ENCODE assay signal across 16 mouse cellular contexts in genomic region chr15:103297313-103297712, GRCm38 (mm10). TPM values are rescaled to one million over a fixed set of nuclear protein-coding genes. Genes with fewer than 3 reads are reported as not detected.
DNase-seq lines count a peak whose midpoint lies in the region; ATAC-seq lines count a peak whose summit lies in the region.
"Had no signal": no experiment of that assay in that cellular context is flagged by ENCODE, and none has a peak within 500 bp of the region (broad histone marks: within the 10 kb centered on the region; RNA-seq: fewer than 3 reads in every experiment).

No protein-coding gene starts in this region.

- H3K27ac ChIP-seq in neural tube, embryonic 11.5 days (ENCODE audit: low read depth, low read length): peak overlapping the region; percentile 99
- peak overlapping the region; percentile 97 for H3K27ac ChIP-seq in hindbrain, embryonic 11.5 days (ENCODE audit: low read depth, low read length)
- peak overlapping the region; percentile 98 for H3K27ac ChIP-seq in midbrain, embryonic 10.5 days (replicated peaks)

- no peak for ATAC-seq in neural tube, embryonic 11.5 days (ENCODE audit: insufficient read depth, low FRiP score, low TSS enrichment)
- ATAC-seq in hindbrain, embryonic 11.5 days (ENCODE audit: low FRiP score): no peak
- no peak for ATAC-seq in cerebellum, adult (ENCODE audit: insufficient number of reproducible peaks, low FRiP score, low TSS enrichment)

- DNase-seq in neural tube, embryonic 11.5 days (ENCODE audit: low spot score): peak; percentile 31
- DNase-seq in neural tube, embryonic 10.5 days (ENCODE audit: extremely low spot score, low spot score): no peak
- no peak for DNase-seq in hindbrain, embryonic 11.5 days (ENCODE audit: low spot score)
- DNase-seq in midbrain, embryonic 10.5 days (ENCODE audit: low spot score): no peak
- no peak for DNase-seq in testis, postnatal 10 days (ENCODE audit: low spot score)
- no peak for DNase-seq in right cerebral cortex, postnatal 4 days
- DNase-seq in thymus, postnatal 10 days (ENCODE audit: low spot score in 2 of 2): no peak
- DNase-seq: adrenal gland, postnatal 25 days; cerebellum, adult 8-10 months; heart, adult 11 months; kidney, postnatal 4 days; lung, postnatal 36 days; right cerebral cortex, postnatal 14 days had no signal

- no peak overlapping the region for H3K4me3 ChIP-seq in neural tube, embryonic 11.5 days (ENCODE audit: low read depth, low read length)
- no peak overlapping the region for H3K4me3 ChIP-seq in hindbrain, embryonic 11.5 days (ENCODE audit: low read depth, low read length)
- H3K4me3 ChIP-seq in midbrain, embryonic 10.5 days: no peak overlapping the region
- H3K4me3 ChIP-seq: erythroblast, embryonic 14.5 days had no signal

- H3K4me1 ChIP-seq in neural tube, embryonic 11.5 days (ENCODE audit: control insufficient read depth, insufficient read depth, low read length): peaks cover 74% of the 10 kb centered on the region
- H3K4me1 ChIP-seq in hindbrain, embryonic 11.5 days (replicated peaks; ENCODE audit: control insufficient read depth, insufficient read depth, low read length): peaks cover 49% of the 10 kb centered on the region
- peaks cover 77% of the 10 kb centered on the region for H3K4me1 ChIP-seq in midbrain, embryonic 10.5 days

- H3K9ac ChIP-seq in neural tube, embryonic 11.5 days (ENCODE audit: low read length): no peak overlapping the region
- no peak overlapping the region; the same call in 1 of the 2 replicates for H3K9ac ChIP-seq in hindbrain, embryonic 11.5 days (ENCODE audit: low read depth, low read length)

- H3K9me3 ChIP-seq in neural tube, embryonic 11.5 days (ENCODE audit: control insufficient read depth, low read length): no peaks in the 10 kb centered on the region
- no peaks in the 10 kb centered on the region for H3K9me3 ChIP-seq in hindbrain, embryonic 11.5 days (ENCODE audit: control insufficient read depth, low read length)
- H3K9me3 ChIP-seq in midbrain, embryonic 10.5 days (replicated peaks): no peaks in the 10 kb centered on the region; the same call in 1 of the 2 replicates

- no peaks in the 10 kb centered on the region for H3K27me3 ChIP-seq in neural tube, embryonic 11.5 days (ENCODE audit: control insufficient read depth, insufficient read depth, low read length)
- H3K27me3 ChIP-seq in hindbrain, embryonic 11.5 days (ENCODE audit: control insufficient read depth, insufficient read depth, low read length): no peaks in the 10 kb centered on the region
- H3K27me3 ChIP-seq in midbrain, embryonic 10.5 days (ENCODE audit: low read depth, poor library complexity, severe bottlenecking): no peaks in the 10 kb centered on the region
- H3K27me3 ChIP-seq: CH12.LX had no signal

- no peak overlapping the region for H3K4me2 ChIP-seq in neural tube, embryonic 11.5 days (ENCODE audit: low read depth)
- H3K4me2 ChIP-seq in hindbrain, embryonic 11.5 days (replicated peaks; ENCODE audit: low read depth, low read length): no peak overlapping the region; the same call in 1 of the 2 replicates

- H3K36me3 ChIP-seq in neural tube, embryonic 11.5 days (ENCODE audit: control insufficient read depth, insufficient read depth, low read length): peaks cover 6% of the 10 kb centered on the region
- H3K36me3 ChIP-seq in hindbrain, embryonic 11.5 days (ENCODE audit: control insufficient read depth, insufficient read depth, low read length): 0 out of 2 replicates have a peak, but pooled peaks cover 2% of the 10 kb centered on the region
- peaks cover 54% of the 10 kb centered on the region for H3K36me3 ChIP-seq in midbrain, embryonic 10.5 days

- 39% methylated on average over 6 of the region's 6 CpGs for WGBS in neural tube, embryonic 11.5 days
- WGBS in hindbrain, embryonic 11.5 days: 60% methylated on average over 6 of the region's 6 CpGs
- whole genome bisulfite sequencing in midbrain, embryonic 10.5 days: 78% methylated on average over 6 of the region's 6 CpGs

RNA-seq across cellular contexts. Expression of gene Gpr84, which starts 13.1 kb away (rescaled TPM):
- polyA plus RNA-seq in neural tube, embryonic 11.5 days (2014; fragmentation: Nextera tagmentation; extraction: Ambion mirVana): 0.34 and 0.50 TPM in 2 replicates
- polyA plus RNA-seq in hindbrain, embryonic 11.5 days (2014; fragmentation: Nextera tagmentation; extraction: Ambion mirVana): 0.11 and 0.34 TPM in 2 replicates
- polyA plus RNA-seq in midbrain, embryonic 10.5 days (2016; fragmentation: Nextera tagmentation; extraction: Ambion mirVana): 0.32 and 0.47 TPM in 2 replicates
- polyA plus RNA-seq: erythroblast, embryonic 14.5 days had no signal

RNA-seq across cellular contexts. Expression of gene Copz1, which starts 24.8 kb away (rescaled TPM):
- 307 and 317 TPM in 2 replicates for polyA plus RNA-seq in neural tube, embryonic 11.5 days (2014; fragmentation: Nextera tagmentation; extraction: Ambion mirVana)
- polyA plus RNA-seq in hindbrain, embryonic 11.5 days (2014; fragmentation: Nextera tagmentation; extraction: Ambion mirVana): 310 and 313 TPM in 2 replicates
- 288 and 291 TPM in 2 replicates for polyA plus RNA-seq in midbrain, embryonic 10.5 days (2016; fragmentation: Nextera tagmentation; extraction: Ambion mirVana)

RNA-seq across cellular contexts. Expression of gene Nfe2, which starts 39.1 kb away (rescaled TPM):
- 6.5 and 7.3 TPM in 2 replicates for polyA plus RNA-seq in neural tube, embryonic 11.5 days (2014; fragmentation: Nextera tagmentation; extraction: Ambion mirVana)
- polyA plus RNA-seq in hindbrain, embryonic 11.5 days (2014; fragmentation: Nextera tagmentation; extraction: Ambion mirVana): 4.7 and 5.0 TPM in 2 replicates
- 5.6 and 6.4 TPM in 2 replicates for polyA plus RNA-seq in midbrain, embryonic 10.5 days (2016; fragmentation: Nextera tagmentation; extraction: Ambion mirVana)

RNA-seq across cellular contexts. Expression of gene Zfp385a, which starts 42.6 kb away (rescaled TPM):
- 26.1 and 27.5 TPM in 2 replicates for polyA plus RNA-seq in neural tube, embryonic 11.5 days (2014; fragmentation: Nextera tagmentation; extraction: Ambion mirVana)
- polyA plus RNA-seq in hindbrain, embryonic 11.5 days (2014; fragmentation: Nextera tagmentation; extraction: Ambion mirVana): 19.7 and 22.2 TPM in 2 replicates
- 24.3 and 25.5 TPM in 2 replicates for polyA plus RNA-seq in midbrain, embryonic 10.5 days (2016; fragmentation: Nextera tagmentation; extraction: Ambion mirVana)

RNA-seq across cellular contexts. Expression of gene Hnrnpa1, which starts 57.1 kb away (rescaled TPM):
- polyA plus RNA-seq in neural tube, embryonic 11.5 days (2014; fragmentation: Nextera tagmentation; extraction: Ambion mirVana): 1,373 and 1,392 TPM in 2 replicates
- 1,309 and 1,311 TPM in 2 replicates for polyA plus RNA-seq in hindbrain, embryonic 11.5 days (2014; fragmentation: Nextera tagmentation; extraction: Ambion mirVana)
- 1,542 and 1,692 TPM in 2 replicates for polyA plus RNA-seq in midbrain, embryonic 10.5 days (2016; fragmentation: Nextera tagmentation; extraction: Ambion mirVana)
